Comparison of ENCODE assay signal across 12 mouse cellular contexts in the genomic region with DNA sequence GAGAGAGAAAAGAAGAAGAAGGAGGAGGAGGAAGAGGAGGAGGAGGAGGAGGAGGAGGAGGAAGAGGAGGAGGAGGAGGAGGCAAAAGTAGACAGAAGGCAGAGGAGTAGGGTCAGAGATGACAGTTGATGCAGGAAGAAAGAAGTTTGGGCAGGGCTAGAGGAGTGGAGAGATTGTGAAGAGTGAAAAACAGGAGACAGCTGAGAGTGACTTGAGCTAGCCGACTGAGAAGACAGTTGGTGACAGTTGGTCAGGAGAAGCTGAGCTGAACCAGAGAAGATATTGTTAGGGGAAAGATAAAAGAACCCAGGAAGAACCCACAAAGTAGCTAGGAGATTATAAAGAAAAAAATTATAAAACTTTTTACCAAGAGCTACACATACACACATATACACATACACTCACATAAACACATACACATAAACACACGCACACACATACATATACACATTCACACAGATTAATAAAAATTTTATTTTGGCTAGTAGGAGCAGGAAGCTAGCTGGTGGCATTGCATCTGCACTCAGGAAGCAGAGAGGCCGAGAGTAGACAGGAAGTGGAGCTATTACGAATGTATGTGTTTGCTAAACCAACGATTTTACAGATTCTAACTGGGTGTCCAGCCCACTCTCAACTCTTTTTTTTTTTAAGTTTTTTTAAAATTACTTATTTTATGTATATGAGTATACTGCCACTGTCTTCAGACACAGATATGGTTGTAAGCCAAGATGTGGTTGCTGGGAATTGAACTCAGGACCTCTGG. TPM values are rescaled to one million over a fixed set of nuclear protein-coding genes. Genes with fewer than 3 reads are reported as not detected.
DNase-seq lines count a peak whose midpoint lies in the region; ATAC-seq and TF ChIP-seq lines count a peak whose summit lies in the region.
"Had no signal": no experiment of that assay in that cellular context is flagged by ENCODE, and none has a peak within 500 bp of the region (broad histone marks: within the 10 kb centered on the region; RNA-seq: fewer than 3 reads in every experiment).

No protein-coding gene starts in this region.

- H3K9ac ChIP-seq in heart, embryonic 16.5 days (ENCODE audit: low read length), result no peak overlapping the region
- H3K9ac ChIP-seq in liver, postnatal 0 days (replicated peaks), result no peak overlapping the region
- no peak overlapping the region for H3K9ac ChIP-seq in hindbrain, embryonic 13.5 days

- no peak overlapping the region for H3K4me2 ChIP-seq in heart, embryonic 16.5 days (ENCODE audit: low read depth, low read length)
- H3K4me2 ChIP-seq in liver, postnatal 0 days (ENCODE audit: low read depth, low read length), result no peak overlapping the region
- no peak overlapping the region for H3K4me2 ChIP-seq in hindbrain, embryonic 13.5 days

- no peaks in the 10 kb centered on the region for H3K9me3 ChIP-seq in heart, embryonic 16.5 days (replicated peaks; ENCODE audit: control insufficient read depth, low read length)
- H3K9me3 ChIP-seq in liver, postnatal 0 days (ENCODE audit: low read length), result no peaks in the 10 kb centered on the region
- H3K9me3 ChIP-seq in hindbrain, embryonic 13.5 days, result no peaks in the 10 kb centered on the region

- TF ChIP-seq CTCF in liver, postnatal 0 days (IDR thresholded peaks at IDR 0.05; ENCODE audit: low read depth), result no peak

- TF ChIP-seq EP300 in liver, postnatal 0 days (IDR thresholded peaks at IDR 0.05; ENCODE audit: low read depth), result peak; percentile 92

- H3K27ac ChIP-seq in heart, embryonic 16.5 days (ENCODE audit: low read length), result peak overlapping the region; percentile 39; the same call in 1 of the 2 replicates
- peak overlapping the region; percentile 44 for H3K27ac ChIP-seq in liver, postnatal 0 days (ENCODE audit: low read depth)
- H3K27ac ChIP-seq in hindbrain, embryonic 13.5 days, result no peak overlapping the region

- H3K4me1 ChIP-seq in heart, embryonic 16.5 days (ENCODE audit: control insufficient read depth, insufficient read depth, low read length), result no peaks in the 10 kb centered on the region
- H3K4me1 ChIP-seq in liver, postnatal 0 days (ENCODE audit: insufficient read depth), result peaks cover 18% of the 10 kb centered on the region
- no peaks in the 10 kb centered on the region for H3K4me1 ChIP-seq in hindbrain, embryonic 13.5 days (replicated peaks)

- no peak overlapping the region for H3K4me3 ChIP-seq in heart, embryonic 16.5 days (ENCODE audit: low read length)
- H3K4me3 ChIP-seq in liver, postnatal 0 days (ENCODE audit: low read depth, low read length), result no peak overlapping the region
- no peak overlapping the region for H3K4me3 ChIP-seq in hindbrain, embryonic 13.5 days

- no peaks in the 10 kb centered on the region for H3K36me3 ChIP-seq in heart, embryonic 16.5 days (ENCODE audit: control insufficient read depth, insufficient read depth)
- H3K36me3 ChIP-seq in liver, postnatal 0 days (replicated peaks; ENCODE audit: insufficient read depth, low read length), result no peaks in the 10 kb centered on the region
- H3K36me3 ChIP-seq in hindbrain, embryonic 13.5 days, result no peaks in the 10 kb centered on the region

- peak; percentile 41 for ATAC-seq in heart, embryonic 16.5 days (replicated peaks; ENCODE audit: extremely low read depth, insufficient read depth, low FRiP score)
- peak; percentile 74 for ATAC-seq in common myeloid progenitor, adult 5-6 weeks (replicated peaks; ENCODE audit: low read depth, poor library complexity, severe bottlenecking)
- peak; percentile 71 for ATAC-seq in liver, postnatal 0 days
- no peak for ATAC-seq in hindbrain, embryonic 13.5 days (ENCODE audit: low FRiP score)

- DNase-seq in heart, adult 9 months (ENCODE audit: low spot score in 2 of 2), result no peak
- no peak for DNase-seq in liver, postnatal 0 days
- DNase-seq in thymus, postnatal 14 days, result peak; percentile 42
- DNase-seq in gastrocnemius, postnatal 25 days, result no peak
- DNase-seq in kidney, postnatal 14 days, result no peak
- DNase-seq: gastrocnemius, postnatal 36 days; heart, postnatal 14 days; kidney, postnatal 36 days; right cerebral cortex, postnatal 4 days had no signal

- no peaks in the 10 kb centered on the region for H3K27me3 ChIP-seq in heart, embryonic 16.5 days (ENCODE audit: control insufficient read depth, insufficient read depth, low read length)
- H3K27me3 ChIP-seq in liver, postnatal 0 days (ENCODE audit: insufficient read depth, low read length), result no peaks in the 10 kb centered on the region
- no peaks in the 10 kb centered on the region for H3K27me3 ChIP-seq in hindbrain, embryonic 13.5 days

- 52% methylated on average over 5 of the region's 5 CpGs for WGBS in heart, embryonic 16.5 days
- 30% methylated on average over 5 of the region's 5 CpGs for WGBS in liver, postnatal 0 days (ENCODE audit: insufficient replicate concordance)
- 82% methylated on average over 5 of the region's 5 CpGs for WGBS in hindbrain, embryonic 13.5 days

RNA-seq across cellular contexts. Expression of a gene that starts 47.6 kb away (rescaled TPM):
- polyA plus RNA-seq in heart, embryonic 16.5 days (2015; fragmentation: Nextera tagmentation; extraction: Ambion mirVana), result 7.2 and 7.8 TPM in 2 replicates
- 114 and 130 TPM in 2 replicates for total RNA-seq in common myeloid progenitor, adult 5-6 weeks (2017)
- polyA plus RNA-seq in liver, postnatal 0 days (2015; fragmentation: Nextera tagmentation; extraction: Ambion mirVana), result 9.0 and 9.9 TPM in 2 replicates
- total RNA-seq in gastrocnemius, postnatal 25 days (2021), result 10 to 100 TPM; 35.5 to 45.9 TPM
- polyA plus RNA-seq in hindbrain, embryonic 13.5 days (2015; fragmentation: Nextera tagmentation; extraction: Ambion mirVana), result 7.4 and 7.5 TPM in 2 replicates
